Mouse (Mus musculus) MEL (cell line): ENCODE measurements at regions not wholly inside any gene's neighbourhood (a gene's known extent, or its start where the extent isn't known, plus 50 kb on each side); places are given as distances from the start of the nearest gene placed in this dataset.
A peak's percentile ranks its signal among the peaks of the same experiment; 100 is the strongest.

Experiments used
- DNase-seq: peaks from one replicate; pipeline ENCODE4 v3.0.0; 2011; ENCODE audit warnings: low read depth, low spot score
- H3K27ac ChIP-seq: 2 replicates; pipeline ENCODE4 v1.5.1; 2012; ENCODE audit warnings: low read depth, mild to moderate bottlenecking, control low read depth, low read length, moderate library complexity; ENCODE audit not compliant: control insufficient read depth
- H3K27me3 ChIP-seq, 2 experiments: fragments of 150-350 bp in 1 of 2; sonication (generic) in 1 of 2; 2 replicates each; pipeline ENCODE4 v1.6.1; 2012; ENCODE audit warnings: low read length in 2 of 2, mild to moderate bottlenecking in 2 of 2, improper control_type of control experiment in 1 of 2, moderate library complexity in 1 of 2; ENCODE audit not compliant: insufficient read depth in 2 of 2, control insufficient read depth in 1 of 2
- H3K36me3 ChIP-seq, 2 experiments: 2 replicates each; pipeline ENCODE4 v1.6.1; 2012 to 2014; ENCODE audit warnings: low read length in 2 of 2, improper control_type of control experiment in 1 of 2, inconsistent platforms in 1 of 2, mild to moderate bottlenecking in 1 of 2; ENCODE audit not compliant: insufficient read depth in 2 of 2, control insufficient read depth in 1 of 2
- H3K4me1 ChIP-seq, 2 experiments: fragments of 150-350 bp in 1 of 2; sonication (generic) in 1 of 2; 2 replicates each; pipeline ENCODE4 v1.6.1; 2012; ENCODE audit warnings: low read length in 2 of 2, improper control_type of control experiment in 1 of 2, mild to moderate bottlenecking in 1 of 2; ENCODE audit not compliant: insufficient read depth in 2 of 2, control insufficient read depth in 1 of 2
- H3K4me3 ChIP-seq, 2 experiments: fragments of 150-350 bp in 1 of 2; sonication (generic) in 1 of 2; 2 replicates each; pipeline ENCODE4 v1.5.1; 2012; ENCODE audit warnings: low read depth in 2 of 2, low read length in 2 of 2, mild to moderate bottlenecking in 2 of 2, moderate library complexity in 2 of 2, control low read depth in 1 of 2, improper control_type of control experiment in 1 of 2; ENCODE audit not compliant: control insufficient read depth in 1 of 2, insufficient read depth in 1 of 2
- H3K79me2 ChIP-seq: 2 replicates; pipeline ENCODE4 v1.6.1; 2012; ENCODE audit warnings: mild to moderate bottlenecking, low read length, moderate library complexity; ENCODE audit not compliant: control insufficient read depth, poor library complexity, insufficient read depth
- H3K9ac ChIP-seq: 2 replicates; pipeline ENCODE4 v1.6.1; 2012; ENCODE audit warnings: low read depth, mild to moderate bottlenecking, control low read depth, low read length, moderate library complexity; ENCODE audit not compliant: control insufficient read depth, poor library complexity, severe bottlenecking
- H3K9me3 ChIP-seq: fragments of 150-350 bp; sonication (generic); replicated peaks from 2 replicates; pipeline ENCODE4 v1.6.1; 2012; ENCODE audit warnings: mild to moderate bottlenecking, low read length, improper control_type of control experiment, moderate library complexity; ENCODE audit not compliant: insufficient read depth
- BHLHE40 ChIP-seq: IDR thresholded peaks from 2 replicates; pipeline ENCODE4 v1.6.1; 2012; ENCODE audit warnings: low read depth, mild to moderate bottlenecking, inconsistent platforms, low read length, improper control_type of control experiment, borderline replicate concordance
- CHD1 ChIP-seq: IDR thresholded peaks from 2 replicates; pipeline ENCODE4 v1.6.1; 2012; ENCODE audit warnings: low read depth, mild to moderate bottlenecking, inconsistent platforms, low read length, improper control_type of control experiment
- CHD2 ChIP-seq: IDR thresholded peaks from 2 replicates; pipeline ENCODE4 v1.6.1; 2011; ENCODE audit warnings: low read length, improper control_type of control experiment
- CTCF ChIP-seq, 3 experiments: IDR thresholded peaks in 2 of 3; conservative IDR thresholded peaks in 1 of 3; 2 replicates each; pipeline ENCODE4 v1.5.1; 2011 to 2012; ENCODE audit warnings: low read length in 3 of 3, low read depth in 2 of 3, mild to moderate bottlenecking in 2 of 3, improper control_type of control experiment in 1 of 3, inconsistent platforms in 1 of 3, mixed read lengths in 1 of 3, moderate library complexity in 1 of 3; ENCODE audit not compliant: control insufficient read depth in 1 of 3, insufficient read depth in 1 of 3, poor library complexity in 1 of 3, severe bottlenecking in 1 of 3
- EP300 ChIP-seq, 2 experiments: IDR thresholded peaks; 2 replicates each; pipeline ENCODE4 v1.6.1; 2011; ENCODE audit warnings: improper control_type of control experiment in 2 of 2, low read length in 2 of 2, low read depth in 1 of 2, mild to moderate bottlenecking in 1 of 2
- GATA1 ChIP-seq: IDR thresholded peaks from 2 replicates; pipeline ENCODE4 v1.6.1; 2011; ENCODE audit warnings: low read depth, low read length, improper control_type of control experiment
- HCFC1 ChIP-seq: IDR thresholded peaks from 2 replicates; pipeline ENCODE4 v1.6.1; 2012; ENCODE audit warnings: low read depth, mild to moderate bottlenecking, inconsistent platforms, low read length, improper control_type of control experiment, moderate library complexity
- JUND ChIP-seq: IDR thresholded peaks from 2 replicates; pipeline ENCODE4 v1.6.1; 2011; ENCODE audit warnings: low read depth, mild to moderate bottlenecking, improper control_type of control experiment, low read length
- KAT2A ChIP-seq: conservative IDR thresholded peaks from 2 replicates; pipeline ENCODE4 v1.6.1; 2012; ENCODE audit warnings: low read depth, low read length, improper control_type of control experiment, inconsistent platforms
- MAFK ChIP-seq: IDR thresholded peaks from 2 replicates; pipeline ENCODE4 v1.6.1; 2011; ENCODE audit warnings: low read depth, mild to moderate bottlenecking, low read length, improper control_type of control experiment, borderline replicate concordance
- MAX ChIP-seq: IDR thresholded peaks from 2 replicates; pipeline ENCODE4 v1.6.1; 2011; ENCODE audit warnings: low read length, improper control_type of control experiment
- MEF2A ChIP-seq: IDR thresholded peaks from 2 replicates; pipeline ENCODE4 v1.6.1; 2014; ENCODE audit warnings: low read depth, mild to moderate bottlenecking, inconsistent platforms, low read length, improper control_type of control experiment; ENCODE audit not compliant: poor library complexity, insufficient replicate concordance, severe bottlenecking; ENCODE audit errors: extremely low read depth
- MXI1 ChIP-seq: IDR thresholded peaks from 2 replicates; pipeline ENCODE4 v1.6.1; 2011; ENCODE audit warnings: mild to moderate bottlenecking, low read depth, low read length, improper control_type of control experiment
- NELFE ChIP-seq: IDR thresholded peaks from 2 replicates; pipeline ENCODE4 v1.6.1; 2011; ENCODE audit warnings: low read depth, low read length, improper control_type of control experiment
- POLR2A ChIP-seq, 2 experiments: IDR thresholded peaks; 2 replicates each; pipeline ENCODE4 v1.6.1; 2011 to 2012; ENCODE audit warnings: low read length in 2 of 2, mild to moderate bottlenecking in 2 of 2, control low read depth in 1 of 2, improper control_type of control experiment in 1 of 2, low read depth in 1 of 2, moderate library complexity in 1 of 2; ENCODE audit not compliant: control insufficient read depth in 1 of 2, insufficient read depth in 1 of 2, poor library complexity in 1 of 2
- POLR2AphosphoS2 ChIP-seq: IDR thresholded peaks from 2 replicates; pipeline ENCODE4 v1.6.1; 2011; ENCODE audit warnings: low read length, improper control_type of control experiment
- RAD21 ChIP-seq: IDR thresholded peaks from 2 replicates; pipeline ENCODE4 v1.6.1; 2011; ENCODE audit warnings: mild to moderate bottlenecking, low read depth, low read length, improper control_type of control experiment
- RCOR1 ChIP-seq: IDR thresholded peaks from 2 replicates; pipeline ENCODE4 v1.6.1; 2012; ENCODE audit warnings: low read depth, mild to moderate bottlenecking, inconsistent platforms, low read length, improper control_type of control experiment
- SMC3 ChIP-seq: IDR thresholded peaks from 2 replicates; pipeline ENCODE4 v1.6.1; 2011; ENCODE audit warnings: low read depth, low read length, improper control_type of control experiment
- TAL1 ChIP-seq: IDR thresholded peaks from 2 replicates; pipeline ENCODE4 v1.6.1; 2012; ENCODE audit warnings: mild to moderate bottlenecking, inconsistent platforms, low read length, moderate library complexity, mixed read lengths
- TCF12 ChIP-seq: IDR thresholded peaks from 2 replicates; pipeline ENCODE4 v1.6.1; 2014; ENCODE audit warnings: low read depth, mild to moderate bottlenecking, inconsistent platforms, low read length, improper control_type of control experiment, moderate library complexity
- UBTF ChIP-seq: IDR thresholded peaks from 2 replicates; pipeline ENCODE4 v1.6.1; 2012; ENCODE audit warnings: low read depth, mild to moderate bottlenecking, inconsistent platforms, low read length, improper control_type of control experiment, moderate library complexity, borderline replicate concordance; ENCODE audit not compliant: insufficient read depth
- USF1 ChIP-seq: IDR thresholded peaks from 2 replicates; pipeline ENCODE4 v1.6.1; 2014; ENCODE audit warnings: low read depth, mild to moderate bottlenecking, inconsistent platforms, low read length, improper control_type of control experiment, moderate library complexity
- USF2 ChIP-seq, 2 experiments: IDR thresholded peaks; 2 replicates each; pipeline ENCODE4 v1.6.1; 2011 to 2012; ENCODE audit warnings: improper control_type of control experiment in 2 of 2, low read length in 2 of 2, borderline replicate concordance in 1 of 2, inconsistent platforms in 1 of 2, low read depth in 1 of 2, mild to moderate bottlenecking in 1 of 2; ENCODE audit not compliant: insufficient read depth in 1 of 2
- ZNF384 ChIP-seq: IDR thresholded peaks from 2 replicates; pipeline ENCODE4 v1.6.1; 2012; ENCODE audit warnings: low read depth, mild to moderate bottlenecking, inconsistent platforms, low read length, improper control_type of control experiment

DNA sequence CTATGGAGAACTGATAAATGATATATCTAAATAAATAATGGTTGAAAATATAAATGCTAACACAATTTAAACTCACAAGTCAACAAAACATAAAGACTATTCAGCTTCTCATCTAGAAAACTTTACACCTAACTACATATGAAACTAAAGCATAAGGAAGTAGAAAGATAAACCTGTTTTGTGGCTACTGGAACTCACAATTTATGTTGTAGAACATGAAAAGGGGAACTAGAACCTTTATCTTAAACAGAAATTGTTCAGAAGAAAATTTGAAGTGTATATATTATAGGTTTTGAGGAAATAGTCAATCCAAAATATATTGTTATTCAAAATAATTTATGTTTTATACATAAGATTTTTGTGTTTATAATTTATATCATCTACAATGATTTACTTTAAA is 4433.4 kb upstream of the Gm7489 start:
- Histone ChIP-seq H3K4me3 (no peak overlapping the region), H3K4me1 (peaks cover 0 to 9% of the 10 kb centered on the region in 2 experiments; a peak in 3 of 4 replicates), H3K36me3 (peaks cover 0 to 2% of the 10 kb centered on the region in 2 experiments; a peak in 1 of 4 replicates), H3K27me3 (no peaks in the 10 kb centered on the region), H3K9ac (no peak overlapping the region), H3K27ac (no peak overlapping the region), H3K79me2 (no peaks in the 10 kb centered on the region), H3K9me3 (no peaks in the 10 kb centered on the region)
- peak; percentile 81 for DNase-seq
- TF ChIP-seq MXI1 (no peak), EP300 (IDR thresholded peaks at IDR 0.05; ENCODE audit: low read depth in 1 of 2, low read length in 2 of 2) (peak; percentile 80 to 98), SMC3 (no peak), NELFE (no peak), KAT2A (no peak), HCFC1 (no peak), MEF2A (no peak), GATA1 (peak; percentile 86), TAL1 (no peak), CHD1 (no peak), MAFK (no peak), UBTF (no peak), RAD21 (no peak), MAX (no peak), USF1 (no peak), CHD2 (no peak), ZNF384 (no peak), BHLHE40 (no peak), TCF12 (no peak), RCOR1 (0 out of 2 replicates have a peak, but pooled peaks have one; percentile 26), JUND (no peak), CTCF (IDR thresholded peaks at IDR 0.05 in 2 of 3, conservative IDR thresholded peaks at IDR 0.05 in 1 of 3; ENCODE audit: control insufficient read depth in 1 of 3, insufficient read depth in 1 of 3, low read depth in 2 of 3, low read length in 3 of 3, poor library complexity in 1 of 3, severe bottlenecking in 1 of 3) (no peak), USF2 (IDR thresholded peaks at IDR 0.05; ENCODE audit: borderline replicate concordance in 1 of 2, insufficient read depth in 1 of 2, low read depth in 1 of 2, low read length in 2 of 2) (no peak), POLR2AphosphoS2 (no peak), POLR2A (IDR thresholded peaks at IDR 0.05; ENCODE audit: control insufficient read depth in 1 of 2, insufficient read depth in 1 of 2, low read depth in 1 of 2, low read length in 2 of 2, poor library complexity in 1 of 2) (no peak)
